Mouse (Mus musculus) embryonic facial prominence, embryonic 12.5 days (tissue): ENCODE data around the gene Sun5. TPM values are rescaled to one million over a fixed set of nuclear protein-coding genes. Genes with fewer than 3 reads are reported as not detected.

Experiments
- ATAC-seq: fragments of 200-750 bp; cut with Nextera tagmentation; 2 replicates; pipeline ENCODE4 v1.8.0; 2017; ENCODE audit not compliant: insufficient number of reproducible peaks, insufficient read depth, low FRiP score, low TSS enrichment
- H3K27ac ChIP-seq: fragments of 300-500 bp; sonication (generic); 2 replicates; pipeline ENCODE4 v1.5.1; 2016; ENCODE audit warnings: mild to moderate bottlenecking
- H3K27me3 ChIP-seq: fragments of 300-500 bp; sonication (generic); 2 replicates; pipeline ENCODE4 v1.6.1; 2016; ENCODE audit warnings: mild to moderate bottlenecking, moderate library complexity
- H3K36me3 ChIP-seq: fragments of 300-500 bp; sonication (generic); 2 replicates; pipeline ENCODE4 v1.6.1; 2016; ENCODE audit warnings: mild to moderate bottlenecking
- H3K4me1 ChIP-seq: fragments of 300-500 bp; sonication (generic); 2 replicates; pipeline ENCODE4 v1.6.1; 2016
- H3K4me2 ChIP-seq: fragments of 300-500 bp; sonication (generic); replicated peaks from 2 replicates; pipeline ENCODE4 v1.6.1; 2016; ENCODE audit warnings: mild to moderate bottlenecking, moderate library complexity
- H3K4me3 ChIP-seq: fragments of 300-500 bp; sonication (generic); 2 replicates; pipeline ENCODE4 v1.5.1; 2016; ENCODE audit warnings: mild to moderate bottlenecking
- H3K9ac ChIP-seq: fragments of 300-500 bp; sonication (generic); 2 replicates; pipeline ENCODE4 v1.6.1; 2016; ENCODE audit warnings: mild to moderate bottlenecking, moderate library complexity
- H3K9me3 ChIP-seq: fragments of 300-500 bp; sonication (generic); 2 replicates; pipeline ENCODE4 v1.6.1; 2016; ENCODE audit warnings: mild to moderate bottlenecking, moderate library complexity
- WGBS: fragments of 180-500 bp; shearing (Covaris S2); methylation state at CpG from one replicate; pipeline ENCODE4 v1.1.7; 2016; 5-methylcytosine and 5-hydroxymethylcytosine counted together
- polyA plus RNA-seq: library from polyadenylated mRNA; unstranded; fragments of >200 nt; fragmentation: Nextera tagmentation; extraction: Ambion mirVana; gene quantifications from 2 replicates; pipeline ENCODE4 v1.2.1, GENCODE M21; 2016

Gene Sun5
- polyA plus RNA-seq = not detected in 2 replicates

DNA sequence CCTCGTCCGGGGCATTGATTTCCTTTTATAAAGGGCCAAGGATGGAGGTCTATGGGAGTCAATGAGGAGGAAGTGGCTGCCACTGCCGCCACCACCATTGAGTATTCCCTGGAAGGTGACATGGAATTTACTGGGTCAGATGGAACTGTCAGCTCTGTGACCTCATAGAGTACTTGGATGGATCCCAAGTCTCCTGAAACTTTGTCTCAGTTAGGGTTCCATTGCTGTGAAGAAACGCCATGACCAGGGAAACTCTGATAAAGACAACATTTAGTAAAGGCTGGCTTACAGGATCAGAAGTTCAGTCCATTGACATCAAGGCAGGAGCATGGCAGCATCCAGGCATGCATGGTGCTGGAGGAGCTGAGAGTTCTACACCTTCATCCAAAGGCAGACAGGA, at the start of gene Sun5:
Gene Sun5, minus strand, starts transcription at position 101 of the 400 bp plus-strand sequence.
- H3K4me1 ChIP-seq = no peaks in the 10 kb centered on the region
- H3K36me3 ChIP-seq = no peaks in the 10 kb centered on the region
- no peaks in the 10 kb centered on the region for H3K9me3 ChIP-seq
- no peak for ATAC-seq
- H3K27me3 ChIP-seq = no peaks in the 10 kb centered on the region
- H3K4me3 ChIP-seq = no peak within 1 kb of the TSS
- 83% methylated on average over 4 of the region's 4 CpGs for WGBS
- no peak within 1 kb of the TSS for H3K9ac ChIP-seq
- no peak within 1 kb of the TSS for H3K27ac ChIP-seq
- no peak within 1 kb of the TSS for H3K4me2 ChIP-seq

DNA sequence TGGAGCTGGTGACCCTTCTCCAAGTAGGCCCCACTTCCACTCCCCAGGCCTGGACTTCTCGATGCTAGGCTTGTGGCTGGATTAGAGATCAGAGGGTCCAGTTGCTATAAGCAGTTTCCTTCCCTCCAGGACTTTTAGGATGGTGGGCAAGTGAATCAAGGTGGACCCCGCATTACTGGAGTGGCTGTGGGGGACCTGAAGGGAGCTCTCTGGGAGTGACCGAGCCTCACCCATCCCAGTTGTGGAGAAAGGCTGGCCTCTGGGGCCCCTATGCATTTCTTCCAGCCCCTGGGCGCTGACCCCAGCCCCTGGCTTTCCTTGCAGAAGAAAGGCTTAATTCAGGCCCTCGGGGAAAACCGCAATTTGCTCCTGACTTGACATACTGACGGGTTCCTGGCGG, 47.0 kb upstream of the Sun5 start, which contains the start of gene Bpifb3:
Gene Bpifb3, plus strand, starts transcription at position 301 of the 400 bp plus-strand sequence.
- 49% methylated on average over 8 of the region's 8 CpGs for WGBS
- Histone ChIP-seq H3K36me3 (no peaks in the 10 kb centered on the region), H3K9ac (no peak within 1 kb of the TSS), H3K4me3 (no peak within 1 kb of the TSS), H3K4me1 (no peaks in the 10 kb centered on the region), H3K4me2 (no peak within 1 kb of the TSS), H3K27me3 (no peaks in the 10 kb centered on the region), H3K9me3 (no peaks in the 10 kb centered on the region), H3K27ac (no peak within 1 kb of the TSS)
- no peak for ATAC-seq

DNA sequence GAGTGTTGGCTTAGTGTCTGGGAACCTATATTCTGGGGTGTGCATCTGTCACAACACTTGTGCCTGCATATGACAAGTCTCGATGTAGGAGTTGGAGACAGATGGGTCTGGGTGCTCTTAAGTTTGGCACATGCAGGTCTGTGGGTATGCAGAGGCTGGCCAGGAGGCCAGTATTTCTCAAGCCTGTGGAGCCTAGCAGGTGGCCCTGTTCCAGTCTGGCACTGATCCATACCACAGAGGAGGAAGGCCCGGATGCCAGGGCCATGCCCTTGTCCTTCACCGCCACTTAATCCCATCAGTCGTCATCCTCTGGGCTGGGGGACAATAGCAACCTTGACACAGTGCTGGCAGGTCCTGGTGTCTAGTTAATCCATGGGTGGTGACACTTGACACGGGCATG, 43.3 kb upstream of the Sun5 start:
- Histone ChIP-seq H3K27ac (no peak overlapping the region), H3K27me3 (no peaks in the 10 kb centered on the region), H3K9me3 (no peaks in the 10 kb centered on the region), H3K9ac (no peak overlapping the region), H3K4me1 (no peaks in the 10 kb centered on the region), H3K4me3 (no peak overlapping the region), H3K4me2 (no peak overlapping the region), H3K36me3 (no peaks in the 10 kb centered on the region)
- WGBS = 71% methylated on average over 5 of the region's 5 CpGs
- no peak for ATAC-seq

DNA sequence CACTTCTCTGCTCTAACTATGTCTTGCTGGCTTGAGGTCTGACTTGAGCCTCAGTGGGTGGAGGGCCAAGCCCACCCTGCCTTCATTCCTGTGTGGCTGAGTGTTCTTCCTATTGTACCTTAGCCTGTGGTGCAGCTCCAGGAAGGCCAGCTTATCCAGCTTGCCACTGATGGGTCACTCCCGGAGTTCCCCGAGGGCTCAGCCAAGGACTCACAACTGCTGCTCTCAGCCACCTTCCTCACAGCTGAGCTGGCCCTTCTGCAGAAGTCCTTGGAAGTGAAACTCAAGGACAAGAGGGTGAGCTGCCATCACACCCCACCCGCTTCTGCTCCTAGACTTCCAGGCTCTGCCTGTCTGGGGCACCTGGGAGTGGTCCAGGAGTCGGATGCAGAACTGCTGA, 35.7 kb upstream of the Sun5 start:
- ATAC-seq = no peak
- H3K9ac ChIP-seq = no peak overlapping the region
- H3K4me1 ChIP-seq = no peaks in the 10 kb centered on the region
- H3K36me3 ChIP-seq = no peaks in the 10 kb centered on the region
- no peak overlapping the region for H3K4me3 ChIP-seq
- no peaks in the 10 kb centered on the region for H3K9me3 ChIP-seq
- WGBS = 91% methylated on average over 4 of the region's 4 CpGs
- H3K27me3 ChIP-seq = no peaks in the 10 kb centered on the region; the same call in 1 of the 2 replicates
- H3K27ac ChIP-seq = no peak overlapping the region
- no peak overlapping the region for H3K4me2 ChIP-seq

DNA sequence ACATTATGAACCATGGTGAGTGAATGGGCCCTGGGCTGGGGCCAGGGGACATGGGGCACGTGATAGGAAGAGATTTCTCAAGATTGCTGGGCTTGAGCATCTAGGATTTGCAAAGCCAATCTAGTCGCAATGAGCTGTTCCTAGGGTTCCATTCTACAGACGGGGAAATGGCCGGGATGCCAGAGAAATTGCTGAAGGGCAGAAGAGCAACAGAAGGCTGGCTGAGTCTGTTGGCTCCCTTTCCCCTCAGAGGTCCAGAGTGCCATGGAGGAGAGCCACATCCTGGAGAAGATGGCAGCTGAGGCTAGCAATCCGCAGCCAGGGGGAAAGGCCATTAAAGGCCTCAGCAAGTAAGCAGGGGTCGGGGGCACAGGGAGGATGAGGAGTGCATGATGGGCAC, 31.8 kb upstream of the Sun5 start:
- H3K36me3 ChIP-seq = no peaks in the 10 kb centered on the region
- ATAC-seq = no peak
- no peak overlapping the region for H3K27ac ChIP-seq
- H3K27me3 ChIP-seq = no peaks in the 10 kb centered on the region; the same call in 1 of the 2 replicates
- WGBS = 78% methylated on average over 6 of the region's 6 CpGs
- no peak overlapping the region for H3K4me3 ChIP-seq
- H3K4me2 ChIP-seq = no peak overlapping the region
- H3K9me3 ChIP-seq = no peaks in the 10 kb centered on the region
- no peak overlapping the region for H3K9ac ChIP-seq
- H3K4me1 ChIP-seq = no peaks in the 10 kb centered on the region

DNA sequence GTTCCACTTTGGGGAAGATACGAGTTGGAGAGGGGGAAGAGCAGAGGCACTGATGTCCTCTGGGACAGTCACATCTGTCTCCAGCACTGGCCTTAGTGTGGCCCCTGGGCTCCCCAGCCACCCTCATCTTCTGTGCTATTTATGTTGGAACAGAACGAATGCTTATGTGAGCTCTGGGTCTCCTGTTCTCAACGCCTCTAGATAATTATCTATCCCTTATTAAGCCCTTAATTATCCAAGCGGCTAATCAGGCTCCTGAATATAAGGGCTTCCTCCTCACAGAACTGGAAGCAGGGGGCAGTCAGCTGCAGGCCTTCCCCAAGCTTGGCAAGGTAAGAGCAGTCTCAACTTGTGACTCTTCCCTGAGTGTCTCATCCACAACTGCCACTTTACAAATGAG, 29.2 kb upstream of the Sun5 start, which contains the start of gene Bpifb6:
Gene Bpifb6, plus strand, starts transcription at position 301 of the 400 bp plus-strand sequence.
- WGBS = 75% methylated on average over 4 of the region's 4 CpGs
- Histone ChIP-seq H3K4me2 (no peak within 1 kb of the TSS), H3K36me3 (no peaks in the 10 kb centered on the region), H3K9me3 (no peaks in the 10 kb centered on the region), H3K4me1 (no peaks in the 10 kb centered on the region), H3K27ac (no peak within 1 kb of the TSS), H3K27me3 (no peaks in the 10 kb centered on the region), H3K4me3 (no peak within 1 kb of the TSS), H3K9ac (no peak within 1 kb of the TSS)
- ATAC-seq = no peak

DNA sequence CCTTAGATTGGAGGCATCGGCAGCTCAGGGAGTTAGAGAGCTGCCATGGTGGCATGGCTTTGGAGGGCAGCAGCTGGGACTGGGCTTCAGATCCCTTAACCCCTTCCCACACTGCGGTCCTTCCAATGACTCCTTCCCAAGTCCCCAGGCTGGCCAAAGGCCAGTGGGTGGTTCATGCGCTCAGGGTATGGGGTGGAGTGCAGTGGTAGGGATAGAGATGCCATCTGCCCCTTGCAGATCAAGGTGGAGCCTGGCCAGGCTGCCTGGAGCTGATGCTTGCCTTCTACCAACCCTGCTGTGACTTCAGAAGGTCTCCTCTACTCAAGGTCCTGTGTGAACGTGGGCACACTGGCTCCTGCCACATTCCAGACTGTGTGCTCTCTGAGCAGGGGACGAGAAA, 28.2 kb upstream of the Sun5 start:
- WGBS = 91% methylated on average over 5 of the region's 5 CpGs
- Histone ChIP-seq H3K27ac (no peak overlapping the region), H3K4me1 (no peaks in the 10 kb centered on the region), H3K36me3 (no peaks in the 10 kb centered on the region), H3K4me2 (no peak overlapping the region), H3K9ac (no peak overlapping the region), H3K27me3 (no peaks in the 10 kb centered on the region), H3K4me3 (no peak overlapping the region), H3K9me3 (no peaks in the 10 kb centered on the region)
- no peak for ATAC-seq

DNA sequence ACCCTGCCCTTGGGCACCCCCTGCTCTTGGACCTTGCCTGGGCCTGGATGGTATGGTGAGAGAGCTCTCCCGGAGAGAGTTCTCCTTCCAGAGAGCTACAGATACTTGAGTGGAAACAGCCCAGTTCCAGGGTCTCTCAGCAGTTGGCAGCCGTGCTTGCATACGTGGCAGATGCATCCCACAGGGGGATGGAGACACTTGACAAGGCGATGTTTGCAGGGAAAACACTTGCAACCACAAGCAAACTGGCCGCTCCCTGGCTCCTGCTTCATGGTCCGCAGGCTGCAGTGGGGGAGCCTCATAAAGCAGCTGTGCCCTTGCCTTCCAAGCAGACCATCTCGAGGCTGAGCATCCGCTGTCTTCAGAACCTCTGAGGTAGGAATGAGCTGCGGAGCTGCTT, 3.9 kb upstream of the Sun5 start, which contains the start of gene Bpifb2:
Gene Bpifb2, plus strand, starts transcription at position 301 of the 400 bp plus-strand sequence.
- H3K4me1 ChIP-seq = no peaks in the 10 kb centered on the region
- no peak within 1 kb of the TSS for H3K27ac ChIP-seq
- 75% methylated on average over 9 of the region's 9 CpGs for WGBS
- H3K9me3 ChIP-seq = no peaks in the 10 kb centered on the region
- H3K27me3 ChIP-seq = no peaks in the 10 kb centered on the region
- H3K4me3 ChIP-seq = no peak within 1 kb of the TSS
- H3K36me3 ChIP-seq = no peaks in the 10 kb centered on the region
- H3K4me2 ChIP-seq = no peak within 1 kb of the TSS
- ATAC-seq = no peak
- no peak within 1 kb of the TSS for H3K9ac ChIP-seq

DNA sequence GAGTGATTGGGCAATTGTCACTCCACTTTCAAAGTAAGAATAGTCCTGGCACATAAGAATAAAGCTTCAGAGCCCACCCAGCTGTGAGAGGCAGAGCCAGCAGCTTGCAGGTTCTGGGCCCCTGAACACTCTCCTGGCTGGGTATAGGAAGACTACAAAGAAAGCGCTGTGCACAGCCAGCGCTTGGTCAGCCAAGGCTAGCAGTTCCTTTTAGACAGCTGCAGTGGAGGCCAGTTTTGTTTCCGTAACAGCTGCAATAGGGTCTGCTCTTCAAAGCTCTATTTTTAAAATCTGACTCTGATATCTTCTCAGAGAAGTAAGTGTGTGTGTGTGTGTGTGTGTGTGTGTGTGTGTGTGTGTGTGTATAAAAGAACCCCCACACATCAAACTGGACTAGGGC, 8.9 kb downstream of the Sun5 start:
- Histone ChIP-seq H3K36me3 (no peaks in the 10 kb centered on the region), H3K4me1 (no peaks in the 10 kb centered on the region), H3K4me2 (no peak overlapping the region), H3K27me3 (no peaks in the 10 kb centered on the region), H3K27ac (no peak overlapping the region), H3K9ac (no peak overlapping the region), H3K4me3 (no peak overlapping the region), H3K9me3 (no peaks in the 10 kb centered on the region)
- 74% methylated on average over 3 of the region's 3 CpGs for WGBS
- no peak for ATAC-seq

DNA sequence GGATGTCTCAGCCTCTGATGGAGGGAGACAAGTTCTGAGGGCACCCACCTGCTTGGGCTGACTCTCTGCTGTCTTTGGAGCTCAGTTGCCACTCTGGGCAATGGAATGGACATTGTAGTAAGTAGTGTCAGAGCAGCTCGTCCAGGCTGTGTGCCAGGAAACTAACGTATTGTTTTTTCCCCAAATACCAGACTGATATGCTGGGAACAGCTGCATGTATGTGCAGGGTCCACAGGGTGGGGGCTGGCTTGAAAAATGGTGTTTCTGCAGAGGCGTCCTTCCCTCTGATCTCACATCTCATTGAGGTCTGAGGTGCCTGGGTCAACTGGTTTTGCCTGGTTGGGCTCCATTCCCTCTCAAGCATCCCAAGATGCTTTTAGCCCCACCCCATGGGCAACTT, 10.2 kb downstream of the Sun5 start:
- no peak for ATAC-seq
- WGBS = 59% methylated on average over 3 of the region's 3 CpGs
- no peak overlapping the region for H3K27ac ChIP-seq
- H3K4me2 ChIP-seq = no peak overlapping the region
- H3K9me3 ChIP-seq = no peaks in the 10 kb centered on the region
- H3K4me1 ChIP-seq = no peaks in the 10 kb centered on the region
- H3K4me3 ChIP-seq = no peak overlapping the region
- no peaks in the 10 kb centered on the region for H3K36me3 ChIP-seq
- no peak overlapping the region for H3K9ac ChIP-seq
- H3K27me3 ChIP-seq = no peaks in the 10 kb centered on the region

DNA sequence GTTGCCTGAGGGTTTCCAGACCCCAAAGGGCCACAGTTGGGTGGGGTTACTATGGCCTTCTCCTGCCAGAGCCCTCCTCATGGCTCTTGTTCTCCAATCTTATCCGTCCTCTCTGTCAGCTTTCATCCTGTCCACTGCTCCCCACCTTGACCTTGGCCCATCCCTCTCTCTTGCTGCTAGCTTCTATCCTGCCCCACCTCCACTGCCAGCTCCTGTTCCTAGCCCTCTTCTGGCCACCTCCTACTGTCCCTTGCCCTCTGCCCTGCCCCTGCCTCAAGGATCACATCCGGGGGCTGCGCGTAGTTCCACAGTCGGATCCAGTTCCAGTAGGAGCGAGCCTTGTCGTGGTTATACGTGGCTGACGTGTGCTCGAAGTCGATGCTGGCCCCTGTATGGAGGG, 10.6 kb downstream of the Sun5 start:
- 85% methylated on average over 11 of the region's 11 CpGs for WGBS
- H3K36me3 ChIP-seq = no peaks in the 10 kb centered on the region

DNA sequence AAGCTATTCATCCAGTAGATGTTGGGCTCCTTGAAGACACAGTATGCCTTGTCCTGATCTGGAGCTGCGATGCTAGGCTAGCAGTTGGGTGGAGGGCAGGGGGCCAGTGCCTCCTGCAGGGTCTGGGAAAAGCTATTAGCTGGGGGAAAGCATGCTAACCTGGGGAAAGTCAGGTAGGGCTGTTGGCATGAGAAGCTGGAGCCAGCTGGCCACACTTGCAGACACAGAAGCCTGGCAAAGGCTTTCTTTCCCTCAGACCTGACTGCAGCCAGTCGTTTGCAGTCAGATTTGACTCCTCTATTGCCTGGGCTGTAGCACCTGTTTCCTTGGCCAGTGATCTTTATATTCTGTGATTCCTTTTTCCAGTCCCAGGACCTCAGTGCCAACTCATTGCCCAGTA, 11.3 kb downstream of the Sun5 start:
- Histone ChIP-seq H3K9ac (no peak overlapping the region), H3K9me3 (no peaks in the 10 kb centered on the region), H3K27ac (no peak overlapping the region), H3K4me1 (no peaks in the 10 kb centered on the region), H3K27me3 (no peaks in the 10 kb centered on the region), H3K4me2 (no peak overlapping the region), H3K36me3 (no peaks in the 10 kb centered on the region), H3K4me3 (no peak overlapping the region)
- WGBS = 58% methylated on average over 2 of the region's 2 CpGs
- no peak for ATAC-seq

More for the DNA sequence above, 10.6 kb downstream of the Sun5 start:
- Histone ChIP-seq H3K27me3 (no peaks in the 10 kb centered on the region), H3K4me2 (no peak overlapping the region), H3K9ac (no peak overlapping the region), H3K9me3 (no peaks in the 10 kb centered on the region), H3K27ac (no peak overlapping the region), H3K4me1 (no peaks in the 10 kb centered on the region), H3K4me3 (no peak overlapping the region)
- no peak for ATAC-seq

DNA sequence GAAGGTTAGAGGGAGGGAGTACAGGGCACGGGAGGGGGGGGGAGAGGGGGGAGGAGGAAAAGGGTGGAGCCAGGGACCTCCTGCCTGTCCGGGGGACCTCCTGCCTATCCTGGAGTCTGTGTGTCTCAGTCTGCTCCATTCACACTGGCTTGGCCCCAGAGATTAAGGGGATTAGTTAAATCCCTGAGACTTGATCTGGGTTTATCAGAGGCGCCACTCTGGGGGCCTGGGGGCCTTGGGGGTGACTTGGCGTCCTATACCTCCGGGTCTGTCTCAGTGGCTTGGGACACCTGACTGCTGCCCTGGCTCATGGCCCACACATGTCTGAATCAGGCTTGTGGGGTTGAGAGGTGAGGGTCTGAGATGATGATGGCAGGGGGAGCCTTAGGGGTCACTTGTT, 17.3 kb downstream of the Sun5 start:
- Histone ChIP-seq H3K9ac (no peak overlapping the region), H3K36me3 (no peaks in the 10 kb centered on the region), H3K9me3 (no peaks in the 10 kb centered on the region), H3K4me1 (no peaks in the 10 kb centered on the region), H3K27me3 (no peaks in the 10 kb centered on the region), H3K4me2 (no peak overlapping the region), H3K4me3 (no peak overlapping the region), H3K27ac (no peak overlapping the region)
- WGBS = 15% methylated on average over 5 of the region's 5 CpGs
- ATAC-seq = peak; percentile 61; the same call in 1 of the 2 replicates
